Mouse (Mus musculus): Measurements from ENCODE around the gene Camk2n1. TPM values are rescaled to one million over a fixed set of nuclear protein-coding genes. Genes with fewer than 3 reads are reported as not detected.

The Camk2n1 gene
- polyA plus RNA-seq, 1 experiment: 12.1 TPM

- TF ChIP-seq POLR2A (IDR thresholded peaks at IDR 0.05; ENCODE audit: insufficient read depth, low read length) (no peak), CTCF (IDR thresholded peaks at IDR 0.05; ENCODE audit: low read depth, low read length) (no peak), EP300 (IDR thresholded peaks at IDR 0.05; ENCODE audit: insufficient read depth, low read depth, low read length) (no peak)
- Histone ChIP-seq H3K4me3 (ENCODE audit: low read depth, low read length) (no peak overlapping the region), H3K9ac (ENCODE audit: low read depth, poor library complexity, severe bottlenecking) (no peak overlapping the region), H3K27me3 (ENCODE audit: control insufficient read depth, insufficient read depth, low read length, poor library complexity, severe bottlenecking) (no peaks in the 10 kb centered on the region), H3K36me3 (ENCODE audit: control insufficient read depth, insufficient read depth, low read length, poor library complexity, severe bottlenecking) (no peaks in the 10 kb centered on the region), H3K4me1 (ENCODE audit: control insufficient read depth, insufficient read depth, low read length) (peaks cover 6% of the 10 kb centered on the region), H3K9me3 (replicated peaks; ENCODE audit: control insufficient read depth, insufficient read depth, low read length, poor library complexity, severe bottlenecking) (no peaks in the 10 kb centered on the region), H3K27ac (ENCODE audit: insufficient read depth, low read length) (no peak overlapping the region)
Observed at GRCm38 (mm10) chr4:138465446-138465845, 11.3 kb downstream of the Camk2n1 start.

GRCm38 (mm10) chr4:138466690-138467089, 12.6 kb downstream of the Camk2n1 start:
- Histone ChIP-seq H3K27ac (ENCODE audit: insufficient read depth, low read length) (no peak overlapping the region), H3K27me3 (ENCODE audit: control insufficient read depth, insufficient read depth, low read length, poor library complexity, severe bottlenecking) (no peaks in the 10 kb centered on the region), H3K9ac (ENCODE audit: low read depth, poor library complexity, severe bottlenecking) (no peak overlapping the region), H3K4me1 (ENCODE audit: control insufficient read depth, insufficient read depth, low read length) (peaks cover 6% of the 10 kb centered on the region), H3K4me3 (ENCODE audit: low read depth, low read length) (no peak overlapping the region), H3K9me3 (replicated peaks; ENCODE audit: control insufficient read depth, insufficient read depth, low read length, poor library complexity, severe bottlenecking) (no peaks in the 10 kb centered on the region), H3K36me3 (ENCODE audit: control insufficient read depth, insufficient read depth, low read length, poor library complexity, severe bottlenecking) (no peaks in the 10 kb centered on the region)
- TF ChIP-seq EP300 (IDR thresholded peaks at IDR 0.05; ENCODE audit: insufficient read depth, low read depth, low read length) (no peak), POLR2A (IDR thresholded peaks at IDR 0.05; ENCODE audit: insufficient read depth, low read length) (no peak), CTCF (IDR thresholded peaks at IDR 0.05; ENCODE audit: low read depth, low read length) (no peak)

GRCm38 (mm10) chr4:138467451-138467850, 13.3 kb downstream of the Camk2n1 start:
- Histone ChIP-seq H3K27me3 (ENCODE audit: control insufficient read depth, insufficient read depth, low read length, poor library complexity, severe bottlenecking) (no peaks in the 10 kb centered on the region), H3K4me1 (ENCODE audit: control insufficient read depth, insufficient read depth, low read length) (peaks cover 6% of the 10 kb centered on the region), H3K9me3 (replicated peaks; ENCODE audit: control insufficient read depth, insufficient read depth, low read length, poor library complexity, severe bottlenecking) (no peaks in the 10 kb centered on the region), H3K4me3 (ENCODE audit: low read depth, low read length) (no peak overlapping the region), H3K27ac (ENCODE audit: insufficient read depth, low read length) (no peak overlapping the region), H3K36me3 (ENCODE audit: control insufficient read depth, insufficient read depth, low read length, poor library complexity, severe bottlenecking) (no peaks in the 10 kb centered on the region), H3K9ac (ENCODE audit: low read depth, poor library complexity, severe bottlenecking) (no peak overlapping the region)
- TF ChIP-seq EP300 (IDR thresholded peaks at IDR 0.05; ENCODE audit: insufficient read depth, low read depth, low read length) (no peak), POLR2A (IDR thresholded peaks at IDR 0.05; ENCODE audit: insufficient read depth, low read length) (no peak), CTCF (IDR thresholded peaks at IDR 0.05; ENCODE audit: low read depth, low read length) (no peak)

- H3K27me3 ChIP-seq (ENCODE audit: control insufficient read depth, insufficient read depth, low read length, poor library complexity, severe bottlenecking): no peaks in the 10 kb centered on the region
- H3K9ac ChIP-seq (ENCODE audit: low read depth, poor library complexity, severe bottlenecking): no peak overlapping the region
- H3K27ac ChIP-seq (ENCODE audit: insufficient read depth, low read length): no peak overlapping the region
- H3K36me3 ChIP-seq (ENCODE audit: control insufficient read depth, insufficient read depth, low read length, poor library complexity, severe bottlenecking): no peaks in the 10 kb centered on the region
- TF ChIP-seq POLR2A (IDR thresholded peaks at IDR 0.05; ENCODE audit: insufficient read depth, low read length): no peak
- TF ChIP-seq CTCF (IDR thresholded peaks at IDR 0.05; ENCODE audit: low read depth, low read length): no peak
- TF ChIP-seq EP300 (IDR thresholded peaks at IDR 0.05; ENCODE audit: insufficient read depth, low read depth, low read length): no peak
- no peaks in the 10 kb centered on the region for H3K4me1 ChIP-seq (ENCODE audit: control insufficient read depth, insufficient read depth, low read length)
- no peak overlapping the region for H3K4me3 ChIP-seq (ENCODE audit: low read depth, low read length)
- H3K9me3 ChIP-seq (replicated peaks; ENCODE audit: control insufficient read depth, insufficient read depth, low read length, poor library complexity, severe bottlenecking): no peaks in the 10 kb centered on the region
Observed at GRCm38 (mm10) chr4:138469080-138469479, 15.0 kb downstream of the Camk2n1 start.

GRCm38 (mm10) chr4:138471241-138471640, 17.1 kb downstream of the Camk2n1 start:
- Histone ChIP-seq H3K27ac (ENCODE audit: insufficient read depth, low read length) (no peak overlapping the region), H3K9ac (ENCODE audit: low read depth, poor library complexity, severe bottlenecking) (no peak overlapping the region), H3K27me3 (ENCODE audit: control insufficient read depth, insufficient read depth, low read length, poor library complexity, severe bottlenecking) (no peaks in the 10 kb centered on the region), H3K4me3 (ENCODE audit: low read depth, low read length) (no peak overlapping the region), H3K36me3 (ENCODE audit: control insufficient read depth, insufficient read depth, low read length, poor library complexity, severe bottlenecking) (no peaks in the 10 kb centered on the region), H3K9me3 (replicated peaks; ENCODE audit: control insufficient read depth, insufficient read depth, low read length, poor library complexity, severe bottlenecking) (no peaks in the 10 kb centered on the region), H3K4me1 (ENCODE audit: control insufficient read depth, insufficient read depth, low read length) (peaks cover 3% of the 10 kb centered on the region)
- TF ChIP-seq EP300 (IDR thresholded peaks at IDR 0.05; ENCODE audit: insufficient read depth, low read depth, low read length): no peak
- TF ChIP-seq POLR2A (IDR thresholded peaks at IDR 0.05; ENCODE audit: insufficient read depth, low read length): no peak
- no peak for TF ChIP-seq CTCF (IDR thresholded peaks at IDR 0.05; ENCODE audit: low read depth, low read length)

GRCm38 (mm10) chr4:138479595-138479994, 25.5 kb downstream of the Camk2n1 start:
- Histone ChIP-seq H3K9me3 (replicated peaks; ENCODE audit: control insufficient read depth, insufficient read depth, low read length, poor library complexity, severe bottlenecking) (no peaks in the 10 kb centered on the region), H3K9ac (ENCODE audit: low read depth, poor library complexity, severe bottlenecking) (no peak overlapping the region), H3K36me3 (ENCODE audit: control insufficient read depth, insufficient read depth, low read length, poor library complexity, severe bottlenecking) (no peaks in the 10 kb centered on the region), H3K27me3 (ENCODE audit: control insufficient read depth, insufficient read depth, low read length, poor library complexity, severe bottlenecking) (no peaks in the 10 kb centered on the region), H3K27ac (ENCODE audit: insufficient read depth, low read length) (no peak overlapping the region), H3K4me3 (ENCODE audit: low read depth, low read length) (no peak overlapping the region), H3K4me1 (ENCODE audit: control insufficient read depth, insufficient read depth, low read length) (peaks cover 3% of the 10 kb centered on the region)
- no peak for TF ChIP-seq CTCF (IDR thresholded peaks at IDR 0.05; ENCODE audit: low read depth, low read length)
- no peak for TF ChIP-seq POLR2A (IDR thresholded peaks at IDR 0.05; ENCODE audit: insufficient read depth, low read length)
- no peak for TF ChIP-seq EP300 (IDR thresholded peaks at IDR 0.05; ENCODE audit: insufficient read depth, low read depth, low read length)
